Mouse (Mus musculus): ENCODE data around the gene Apoc3.

- TF ChIP-seq CTCF (IDR thresholded peaks at IDR 0.05; ENCODE audit: extremely low read depth, insufficient read length, insufficient replicate concordance, low read depth, low read length) (no peak), POLR2A (IDR thresholded peaks at IDR 0.05; ENCODE audit: low read depth, low read length) (no peak)
Observed at GRCm38 (mm10) chr9:46198936-46199335, 36.5 kb downstream of the Apoc3 start.
